Mouse (Mus musculus) effector memory CD4-positive, alpha-beta T cell, adult 7 months (primary cell): ENCODE results near the gene Psmd7. TPM values are rescaled to one million over a fixed set of nuclear protein-coding genes. Genes with fewer than 3 reads are reported as not detected.

Experiments
- polyA plus RNA-seq: library from polyadenylated mRNA; unstranded; fragments of 100-300 nt; shearing (Covaris generic); gene quantifications from one replicate; pipeline ENCODE4 v1.2.1, GENCODE M21; 2017

Psmd7 gene
- polyA plus RNA-seq, result 83.4 TPM

DNA sequence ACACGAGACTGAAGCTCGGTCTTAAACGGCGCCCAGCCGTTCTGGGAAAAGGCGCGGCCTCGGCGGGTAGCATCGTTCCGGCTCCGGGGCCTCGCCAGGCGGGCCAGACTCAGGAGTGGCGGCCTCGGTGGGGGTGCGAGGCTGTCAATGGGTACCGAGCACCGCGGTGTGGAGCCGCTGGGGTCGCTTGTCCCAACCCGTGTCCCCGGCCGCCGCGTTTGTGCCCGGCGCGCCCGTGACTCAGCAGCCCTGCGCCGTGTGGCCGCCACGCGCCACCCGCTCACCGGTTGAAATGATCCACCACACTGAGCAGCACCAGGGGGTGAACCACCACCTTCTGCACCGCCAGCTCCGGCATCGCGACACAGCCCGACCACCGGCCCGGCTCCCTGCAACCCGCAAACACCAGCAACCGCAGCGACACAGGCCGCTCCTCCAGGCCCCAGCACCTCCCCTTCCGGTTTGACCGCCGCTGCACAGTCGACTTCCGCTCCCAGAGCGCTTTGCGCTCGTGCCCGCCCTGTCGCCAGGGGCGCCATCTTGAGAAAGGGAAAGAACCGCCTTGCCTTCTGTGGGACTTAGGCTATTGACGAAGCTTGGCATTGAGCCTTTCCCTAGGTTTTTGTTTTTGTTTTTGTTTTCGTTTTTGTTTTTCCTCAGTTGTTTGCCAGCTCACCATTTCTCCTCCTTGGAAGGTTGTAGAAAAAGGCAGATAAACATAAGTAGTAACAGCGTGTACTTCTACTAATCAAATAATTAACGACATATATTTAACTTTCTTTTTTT is at the start of gene Psmd7:
Psmd7 (minus strand) TSS at position 470 of the 786 bp plus-strand sequence.

Other genes with a start within 250 kb of the Psmd7 start
- gene Nqo1, start 185.3 kb downstream of the Psmd7 start, polyA plus RNA-seq, result 0.24 TPM
- gene Nob1, start 163.4 kb downstream of the Psmd7 start, polyA plus RNA-seq, result 60.5 TPM
- gene Wwp2, start 152.1 kb downstream of the Psmd7 start, polyA plus RNA-seq, result 82.2 TPM